Mouse (Mus musculus) lung, embryonic 16.5 days (tissue): ENCODE data around the gene Fgfr2. TPM values are rescaled to one million over a fixed set of nuclear protein-coding genes. Genes with fewer than 3 reads are reported as not detected.
A peak's percentile ranks its signal among the peaks of the same experiment; 100 is the strongest.

Source experiments
- ATAC-seq: fragments of 200-750 bp; cut with Nextera tagmentation; 2 replicates; pipeline ENCODE4 v1.8.0; 2017; ENCODE audit warnings: low read depth, mild to moderate bottlenecking, moderate library complexity
- H3K27ac ChIP-seq: fragments of 300-500 bp; sonication (generic); 2 replicates; pipeline ENCODE4 v1.5.1; 2014; ENCODE audit warnings: mild to moderate bottlenecking, control low read depth, low read length
- H3K27me3 ChIP-seq: fragments of 300-500 bp; sonication (generic); 2 replicates; pipeline ENCODE4 v1.6.1; 2014; ENCODE audit warnings: low read depth, low read length, mixed read lengths; ENCODE audit not compliant: control insufficient read depth, insufficient read depth
- H3K36me3 ChIP-seq: fragments of 300-500 bp; sonication (generic); 2 replicates; pipeline ENCODE4 v1.6.1; 2014; ENCODE audit warnings: low read length; ENCODE audit not compliant: control insufficient read depth, insufficient read depth
- H3K4me1 ChIP-seq: fragments of 300-500 bp; sonication (generic); replicated peaks from 2 replicates; pipeline ENCODE4 v1.6.1; 2014; ENCODE audit warnings: low read length, mixed read lengths; ENCODE audit not compliant: control insufficient read depth, insufficient read depth
- H3K4me2 ChIP-seq: fragments of 300-500 bp; sonication (generic); 2 replicates; pipeline ENCODE4 v1.6.1; 2014; ENCODE audit warnings: low read depth, low read length, control low read depth
- H3K4me3 ChIP-seq: fragments of 300-500 bp; sonication (generic); 2 replicates; pipeline ENCODE4 v1.5.1; 2014; ENCODE audit warnings: mild to moderate bottlenecking, low read length, control low read depth
- H3K9ac ChIP-seq: fragments of 300-500 bp; sonication (generic); 2 replicates; pipeline ENCODE4 v1.6.1; 2014; ENCODE audit warnings: low read length, control low read depth
- H3K9me3 ChIP-seq: fragments of 300-500 bp; sonication (generic); 2 replicates; pipeline ENCODE4 v1.6.1; 2016; ENCODE audit warnings: low read length; ENCODE audit not compliant: control insufficient read depth
- WGBS: fragments of 180-500 bp; shearing (Covaris S2); extraction: QIAGEN DNeasy Blood & Tissue Kit; methylation state at CpG from one replicate; pipeline ENCODE4 v1.1.7; 2014; 5-methylcytosine and 5-hydroxymethylcytosine counted together
- polyA plus RNA-seq: library from polyadenylated mRNA; unstranded; fragments of >200 nt; fragmentation: Nextera tagmentation; extraction: Ambion mirVana; gene quantifications from 2 replicates; pipeline ENCODE4 v1.2.1, GENCODE M21; 2015

The Fgfr2 gene
- polyA plus RNA-seq, 1 experiment from 2014 or later: 175 TPM

GRCm38 (mm10) chr7:132181586-132182198 lies 941.5 kb downstream of the Fgfr2 start:
- Histone ChIP-seq H3K36me3 (no peaks in the 10 kb centered on the region), H3K27ac (peak overlapping the region; percentile 70), H3K4me2 (no peak overlapping the region), H3K9me3 (no peaks in the 10 kb centered on the region), H3K4me3 (no peak overlapping the region), H3K27me3 (no peaks in the 10 kb centered on the region), H3K4me1 (no peaks in the 10 kb centered on the region), H3K9ac (no peak overlapping the region)
- peak; percentile 86 for ATAC-seq
- WGBS: 64% methylated on average over 4 of the region's 4 CpGs

- H3K36me3 ChIP-seq: no peaks in the 10 kb centered on the region
- H3K4me2 ChIP-seq: no peak overlapping the region
- ATAC-seq: peak; percentile 73
- no peak overlapping the region for H3K4me3 ChIP-seq
- no peaks in the 10 kb centered on the region for H3K27me3 ChIP-seq
- peak overlapping the region; percentile 70 for H3K27ac ChIP-seq
- H3K4me1 ChIP-seq: no peaks in the 10 kb centered on the region
- H3K9ac ChIP-seq: no peak overlapping the region
- no peaks in the 10 kb centered on the region for H3K9me3 ChIP-seq
- WGBS: 66% methylated on average over 3 of the region's 3 CpGs
These were observed 942.1 kb downstream of the Fgfr2 start for GRCm38 (mm10) chr7:132181042-132181441.

GRCm38 (mm10) chr7:132179049-132179448 lies 944.1 kb downstream of the Fgfr2 start:
- H3K4me2 ChIP-seq: no peak overlapping the region
- H3K4me1 ChIP-seq: no peaks in the 10 kb centered on the region
- no peak overlapping the region for H3K4me3 ChIP-seq
- no peaks in the 10 kb centered on the region for H3K27me3 ChIP-seq
- H3K27ac ChIP-seq: no peak overlapping the region
- no peaks in the 10 kb centered on the region for H3K36me3 ChIP-seq
- WGBS: 35% methylated on average over 1 of the region's 1 CpGs
- no peak overlapping the region for H3K9ac ChIP-seq
- no peak for ATAC-seq
- H3K9me3 ChIP-seq: no peaks in the 10 kb centered on the region

GRCm38 (mm10) chr7:132174787-132175186 lies 948.4 kb downstream of the Fgfr2 start:
- 85% methylated on average over 5 of the region's 5 CpGs for WGBS
- Histone ChIP-seq H3K4me1 (no peaks in the 10 kb centered on the region), H3K9me3 (no peaks in the 10 kb centered on the region), H3K4me3 (no peak overlapping the region), H3K36me3 (no peaks in the 10 kb centered on the region), H3K27ac (no peak overlapping the region), H3K9ac (no peak overlapping the region), H3K4me2 (no peak overlapping the region), H3K27me3 (no peaks in the 10 kb centered on the region)
- no peak for ATAC-seq

- WGBS: 76% methylated on average over 2 of the region's 2 CpGs
- Histone ChIP-seq H3K9ac (no peak overlapping the region), H3K4me1 (no peaks in the 10 kb centered on the region), H3K4me2 (no peak overlapping the region), H3K4me3 (no peak overlapping the region), H3K27me3 (no peaks in the 10 kb centered on the region), H3K36me3 (no peaks in the 10 kb centered on the region), H3K27ac (no peak overlapping the region), H3K9me3 (no peaks in the 10 kb centered on the region)
- ATAC-seq: no peak
These were observed 948.9 kb downstream of the Fgfr2 start for GRCm38 (mm10) chr7:132174296-132174695.

DNA sequence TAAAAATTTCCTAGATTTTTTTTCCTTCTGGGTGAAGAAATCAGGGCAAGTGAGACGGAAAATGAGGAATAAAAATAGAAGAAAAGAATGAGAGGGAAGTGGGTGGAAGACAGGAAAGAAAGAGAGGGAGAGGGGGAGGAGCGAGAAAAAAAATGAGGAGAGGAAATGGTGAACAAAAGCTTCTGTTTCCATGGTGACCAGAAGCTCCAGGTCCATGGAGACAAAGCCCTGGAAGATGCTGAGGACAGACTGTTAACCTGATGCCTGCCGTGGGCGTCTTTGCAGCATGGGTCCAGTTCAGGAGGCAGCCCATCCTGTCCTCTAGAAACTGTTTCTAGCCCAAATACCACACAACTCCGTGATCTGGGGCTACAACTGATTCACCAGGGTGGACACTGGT lies 950.9 kb downstream of the Fgfr2 start:
- Histone ChIP-seq H3K4me2 (no peak overlapping the region), H3K4me3 (no peak overlapping the region), H3K4me1 (no peaks in the 10 kb centered on the region), H3K27ac (no peak overlapping the region), H3K9ac (no peak overlapping the region), H3K36me3 (no peaks in the 10 kb centered on the region), H3K27me3 (no peaks in the 10 kb centered on the region), H3K9me3 (no peaks in the 10 kb centered on the region)
- 65% methylated on average over 5 of the region's 5 CpGs for WGBS
- no peak for ATAC-seq

GRCm38 (mm10) chr7:132171716-132172115 lies 951.4 kb downstream of the Fgfr2 start:
- H3K9me3 ChIP-seq: no peaks in the 10 kb centered on the region
- 50% methylated on average over 5 of the region's 5 CpGs for WGBS

DNA sequence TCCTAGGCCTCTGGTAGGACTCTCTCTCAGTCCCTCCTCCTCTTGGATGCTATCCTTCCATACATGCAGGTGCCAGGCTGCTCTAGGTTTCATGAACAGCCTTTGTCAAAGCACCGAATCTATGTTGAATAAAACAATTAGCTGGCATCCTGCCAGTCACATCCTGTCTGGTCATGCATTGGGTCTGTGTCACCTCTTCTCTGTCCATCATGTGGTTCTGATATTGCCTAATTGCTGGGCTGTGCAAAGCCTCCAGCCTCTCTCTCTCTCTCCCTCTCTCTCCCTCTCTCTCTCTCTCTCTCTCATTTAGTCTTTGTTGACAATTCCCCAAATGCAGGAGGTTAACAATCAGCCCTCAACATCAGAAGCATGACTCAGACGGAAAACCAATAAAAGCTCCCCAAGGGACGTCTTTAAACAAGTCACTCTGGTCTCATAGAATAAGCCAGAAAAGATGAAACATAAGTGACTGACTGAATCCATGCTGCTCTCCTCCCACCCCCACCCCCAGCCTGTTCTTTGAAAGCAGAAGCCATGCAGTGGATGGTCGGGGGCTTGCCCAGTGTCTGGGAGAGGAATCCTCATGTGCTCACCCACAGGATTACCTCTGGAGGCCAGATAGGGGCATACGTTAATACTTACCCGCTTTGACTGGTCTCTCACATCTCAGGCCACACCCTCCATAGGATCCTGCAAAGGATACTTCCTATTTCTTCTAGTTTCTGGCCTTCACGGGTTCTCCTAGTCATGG lies 953.6 kb downstream of the Fgfr2 start:
- Histone ChIP-seq H3K9me3 (no peaks in the 10 kb centered on the region), H3K4me2 (no peak overlapping the region), H3K36me3 (no peaks in the 10 kb centered on the region), H3K27ac (no peak overlapping the region), H3K9ac (no peak overlapping the region), H3K4me1 (no peaks in the 10 kb centered on the region), H3K27me3 (no peaks in the 10 kb centered on the region), H3K4me3 (no peak overlapping the region)
- 45% methylated on average over 7 of the region's 7 CpGs for WGBS
- ATAC-seq: 0 out of 2 replicates have a peak, but pooled peaks have one; percentile 23

More at GRCm38 (mm10) chr7:132171716-132172115, 951.4 kb downstream of the Fgfr2 start:
- H3K36me3 ChIP-seq: no peaks in the 10 kb centered on the region
- H3K4me2 ChIP-seq: no peak overlapping the region
- H3K9ac ChIP-seq: no peak overlapping the region
- H3K27me3 ChIP-seq: no peaks in the 10 kb centered on the region
- no peaks in the 10 kb centered on the region for H3K4me1 ChIP-seq
- no peak overlapping the region for H3K4me3 ChIP-seq
- no peak overlapping the region for H3K27ac ChIP-seq
- ATAC-seq: no peak

- no peak overlapping the region for H3K27ac ChIP-seq
- 71% methylated on average over 4 of the region's 4 CpGs for WGBS
- H3K27me3 ChIP-seq: no peaks in the 10 kb centered on the region
- no peaks in the 10 kb centered on the region for H3K9me3 ChIP-seq
- H3K36me3 ChIP-seq: no peaks in the 10 kb centered on the region
- H3K4me1 ChIP-seq: no peaks in the 10 kb centered on the region
- H3K9ac ChIP-seq: no peak overlapping the region
- no peak overlapping the region for H3K4me2 ChIP-seq
- ATAC-seq: no peak
- no peak overlapping the region for H3K4me3 ChIP-seq
These were observed 955.9 kb downstream of the Fgfr2 start for GRCm38 (mm10) chr7:132167239-132167638.
